Mouse (Mus musculus) adrenal gland, postnatal 36 days (tissue): ENCODE data around the gene Dnajc27. TPM values are rescaled to one million over a fixed set of nuclear protein-coding genes. Genes with fewer than 3 reads are reported as not detected.

Experiments
- DNase-seq, 2 experiments: peaks; one replicate each; pipeline ENCODE4 v3.0.0; 2021; ENCODE audit warnings: mixed read lengths in 1 of 2
- long read RNA-seq, 2 experiments: library from polyadenylated mRNA; stranded (forward); transcript quantifications; one replicate each; pipeline ENCODE4 v2.0.0; 2021; ENCODE audit warnings: borderline sequencing depth in 2 of 2
- total RNA-seq, 2 experiments: library from RNA; stranded (reverse); gene quantifications; 2 replicates each; pipeline ENCODE4 v1.2.3; 2021

Dnajc27 gene
- total RNA-seq: 1 to 10 TPM; 4.9 to 5.5 TPM
- long read RNA-seq, experiment 1: 0 reads
- long read RNA-seq, experiment 2: 0 reads

GRCm38 (mm10) chr12:4082132-4083001 is at the start of gene Dnajc27:
Gene Dnajc27 (plus strand): TSS chr12:4082583.
- DNase-seq: peak; percentile 94 to 97

GRCm38 (mm10) chr12:4036157-4036556 is 46.2 kb upstream of the Dnajc27 start:
- no peak for DNase-seq

- DNase-seq: no peak
Measured at GRCm38 (mm10) chr12:4037511-4037910, 44.9 kb upstream of the Dnajc27 start.

GRCm38 (mm10) chr12:4038061-4039041 is 44.0 kb upstream of the Dnajc27 start, which contains the start of gene Efr3b:
Gene Efr3b (minus strand): TSS chr12:4038915.
- peak; percentile 89 to 92 for DNase-seq

- DNase-seq: no peak
Measured at GRCm38 (mm10) chr12:4039046-4039445, 43.3 kb upstream of the Dnajc27 start.

- DNase-seq: no peak
Measured at GRCm38 (mm10) chr12:4042411-4042810, 40.0 kb upstream of the Dnajc27 start.

GRCm38 (mm10) chr12:4045992-4046391 is 36.4 kb upstream of the Dnajc27 start:
- DNase-seq: no peak

- DNase-seq: no peak
Measured at GRCm38 (mm10) chr12:4048031-4048430, 34.4 kb upstream of the Dnajc27 start.

GRCm38 (mm10) chr12:4050861-4051425 is 31.4 kb upstream of the Dnajc27 start:
- no peak for DNase-seq

- no peak for DNase-seq
Measured at GRCm38 (mm10) chr12:4053643-4054042, 28.7 kb upstream of the Dnajc27 start.

- no peak for DNase-seq
Measured at GRCm38 (mm10) chr12:4054845-4055244, 27.5 kb upstream of the Dnajc27 start.

GRCm38 (mm10) chr12:4058321-4058720 is 24.1 kb upstream of the Dnajc27 start:
- no peak for DNase-seq

GRCm38 (mm10) chr12:4059683-4060082 is 22.7 kb upstream of the Dnajc27 start:
- DNase-seq: no peak

- no peak for DNase-seq
Measured at GRCm38 (mm10) chr12:4065498-4065897, 16.9 kb upstream of the Dnajc27 start.

GRCm38 (mm10) chr12:4065944-4066343 is 16.4 kb upstream of the Dnajc27 start:
- DNase-seq: no peak

GRCm38 (mm10) chr12:4066681-4067459 is 15.5 kb upstream of the Dnajc27 start:
- no peak for DNase-seq

- no peak for DNase-seq
Measured at GRCm38 (mm10) chr12:4068551-4068950, 13.8 kb upstream of the Dnajc27 start.

- no peak for DNase-seq
Measured at GRCm38 (mm10) chr12:4071671-4072070, 10.7 kb upstream of the Dnajc27 start.

- DNase-seq: no peak
Measured at GRCm38 (mm10) chr12:4075407-4075806, 7.0 kb upstream of the Dnajc27 start.

- no peak for DNase-seq
Measured at GRCm38 (mm10) chr12:4076383-4076782, 6.0 kb upstream of the Dnajc27 start.

- DNase-seq: no peak
Measured at GRCm38 (mm10) chr12:4078069-4078468, 4.3 kb upstream of the Dnajc27 start.
